Comparison of ENCODE assay signal across 11 mouse cellular contexts in genomic region chr4:53327382-53328165, GRCm38 (mm10).
DNase-seq lines count a peak whose midpoint lies in the region; ATAC-seq and TF ChIP-seq lines count a peak whose summit lies in the region.
"Had no signal": no experiment of that assay in that cellular context is flagged by ENCODE, and none has a peak within 500 bp of the region (broad histone marks: within the 10 kb centered on the region; RNA-seq: fewer than 3 reads in every experiment).

No protein-coding gene starts in this region.

- H3K27ac ChIP-seq in embryonic facial prominence, embryonic 12.5 days = 0 out of 2 replicates have a peak overlapping the region, but pooled peaks have one; percentile 23
- H3K27ac ChIP-seq in embryonic facial prominence, embryonic 10.5 days (replicated peaks) = no peak overlapping the region
- H3K27ac ChIP-seq in kidney, adult 2 months (ENCODE audit: insufficient read depth, low read depth, low read length) = no peak overlapping the region
- no peak overlapping the region for H3K27ac ChIP-seq in limb, embryonic 14.5 days (replicated peaks; ENCODE audit: low read depth, low read length)
- H3K27ac ChIP-seq in liver, embryonic 11.5 days (ENCODE audit: low read depth, low read length) = no peak overlapping the region
- H3K27ac ChIP-seq: kidney, postnatal 0 days had no signal

- no peak for TF ChIP-seq POLR2A in kidney, adult 2 months (IDR thresholded peaks at IDR 0.05; ENCODE audit: low read depth, low read length)
- TF ChIP-seq POLR2A in limb, embryonic 14.5 days (IDR thresholded peaks at IDR 0.05; ENCODE audit: borderline replicate concordance, extremely low read depth, insufficient read depth, insufficient read length) = no peak

- H3K4me3 ChIP-seq in embryonic facial prominence, embryonic 12.5 days = no peak overlapping the region
- H3K4me3 ChIP-seq in embryonic facial prominence, embryonic 10.5 days = no peak overlapping the region
- no peak overlapping the region for H3K4me3 ChIP-seq in kidney, adult 2 months (ENCODE audit: insufficient read depth, low read depth, low read length)
- H3K4me3 ChIP-seq in limb, embryonic 14.5 days (replicated peaks; ENCODE audit: low read length) = no peak overlapping the region
- no peak overlapping the region for H3K4me3 ChIP-seq in liver, embryonic 11.5 days (ENCODE audit: low read depth, low read length)

- H3K27me3 ChIP-seq in embryonic facial prominence, embryonic 12.5 days = no peaks in the 10 kb centered on the region
- H3K27me3 ChIP-seq in embryonic facial prominence, embryonic 10.5 days (replicated peaks; ENCODE audit: low read depth, poor library complexity, severe bottlenecking) = no peaks in the 10 kb centered on the region
- H3K27me3 ChIP-seq in kidney, adult 2 months (replicated peaks; ENCODE audit: control insufficient read depth, insufficient read depth, low read length) = no peaks in the 10 kb centered on the region
- H3K27me3 ChIP-seq in limb, embryonic 14.5 days (ENCODE audit: control insufficient read depth, insufficient read depth, low read length) = no peaks in the 10 kb centered on the region
- no peaks in the 10 kb centered on the region for H3K27me3 ChIP-seq in liver, embryonic 11.5 days (replicated peaks; ENCODE audit: control insufficient read depth, insufficient read depth, low read length)

- ATAC-seq in embryonic facial prominence, embryonic 12.5 days (ENCODE audit: insufficient number of reproducible peaks, insufficient read depth, low FRiP score, low TSS enrichment) = no peak
- ATAC-seq in limb, embryonic 14.5 days (ENCODE audit: low FRiP score, low read depth) = peak; percentile 62; the same call in 1 of the 2 replicates
- no peak for ATAC-seq in liver, embryonic 11.5 days (replicated peaks; ENCODE audit: low FRiP score)

- H3K36me3 ChIP-seq in embryonic facial prominence, embryonic 12.5 days = no peaks in the 10 kb centered on the region
- H3K36me3 ChIP-seq in embryonic facial prominence, embryonic 10.5 days (replicated peaks) = no peaks in the 10 kb centered on the region
- H3K36me3 ChIP-seq in kidney, adult 2 months (ENCODE audit: control insufficient read depth, insufficient read depth, low read length) = no peaks in the 10 kb centered on the region
- no peaks in the 10 kb centered on the region for H3K36me3 ChIP-seq in limb, embryonic 14.5 days (ENCODE audit: control insufficient read depth, insufficient read depth, low read length)
- no peaks in the 10 kb centered on the region for H3K36me3 ChIP-seq in liver, embryonic 11.5 days (ENCODE audit: control insufficient read depth, insufficient read depth, low read length)

- no peak overlapping the region for H3K9ac ChIP-seq in embryonic facial prominence, embryonic 12.5 days
- no peak overlapping the region for H3K9ac ChIP-seq in limb, embryonic 14.5 days (ENCODE audit: low read depth, low read length, severe bottlenecking)
- H3K9ac ChIP-seq in liver, embryonic 11.5 days (ENCODE audit: low read depth, low read length) = no peak overlapping the region

- no peak overlapping the region for H3K4me2 ChIP-seq in embryonic facial prominence, embryonic 12.5 days (replicated peaks)
- no peak overlapping the region for H3K4me2 ChIP-seq in limb, embryonic 14.5 days (replicated peaks; ENCODE audit: low read depth, low read length, severe bottlenecking)
- H3K4me2 ChIP-seq in liver, embryonic 11.5 days = no peak overlapping the region

- TF ChIP-seq CTCF in kidney, adult 2 months (conservative IDR thresholded peaks at IDR 0.05; ENCODE audit: insufficient read depth, insufficient read length, low read depth, low read length) = no peak

- no peak for DNase-seq in embryonic facial prominence, embryonic 10.5 days (ENCODE audit: low spot score)
- peak; percentile 21 for DNase-seq in kidney, adult 2 months
- DNase-seq in kidney, postnatal 25 days = no peak
- DNase-seq in Muller cell, postnatal 12 days (ENCODE audit: inconsistent ontology term) = peak; percentile 71
- peak; percentile 63 for DNase-seq in limb, embryonic 14.5 days (ENCODE audit: low spot score)
- DNase-seq in liver, embryonic 11.5 days (ENCODE audit: low spot score) = no peak
- DNase-seq in spleen, adult 18-20 months = no peak
- DNase-seq: heart, postnatal 14 days; lung, postnatal 10 days had no signal

- 65% methylated on average over 7 of the region's 7 CpGs for WGBS in embryonic facial prominence, embryonic 12.5 days
- WGBS in embryonic facial prominence, embryonic 10.5 days = 70% methylated on average over 7 of the region's 7 CpGs
- 65% methylated on average over 7 of the region's 7 CpGs for WGBS in kidney, adult 2 months
- WGBS in limb, embryonic 14.5 days = 58% methylated on average over 7 of the region's 7 CpGs
- 70% methylated on average over 7 of the region's 7 CpGs for WGBS in liver, embryonic 11.5 days

- H3K9me3 ChIP-seq in embryonic facial prominence, embryonic 12.5 days = no peaks in the 10 kb centered on the region
- H3K9me3 ChIP-seq in embryonic facial prominence, embryonic 10.5 days = no peaks in the 10 kb centered on the region
- no peaks in the 10 kb centered on the region for H3K9me3 ChIP-seq in limb, embryonic 14.5 days (ENCODE audit: control insufficient read depth, low read length)
- H3K9me3 ChIP-seq in liver, embryonic 11.5 days (ENCODE audit: control insufficient read depth, low read length) = no peaks in the 10 kb centered on the region

- H3K4me1 ChIP-seq in embryonic facial prominence, embryonic 12.5 days = peaks cover 7% of the 10 kb centered on the region; the same call in 1 of the 2 replicates
- H3K4me1 ChIP-seq in embryonic facial prominence, embryonic 10.5 days = peaks cover 6% of the 10 kb centered on the region; the same call in 1 of the 2 replicates
- no peaks in the 10 kb centered on the region for H3K4me1 ChIP-seq in kidney, adult 2 months (ENCODE audit: control insufficient read depth, insufficient read depth, low read length)
- H3K4me1 ChIP-seq in limb, embryonic 14.5 days (ENCODE audit: control insufficient read depth, insufficient read depth, low read length) = peaks cover 6% of the 10 kb centered on the region; the same call in 1 of the 2 replicates
- no peaks in the 10 kb centered on the region for H3K4me1 ChIP-seq in liver, embryonic 11.5 days (replicated peaks; ENCODE audit: control insufficient read depth, insufficient read depth, low read length)

Comparison
In these comparisons a context has a peak if more than half of its experiments do, and no peak if none do; other contexts are left out.
1. DNase-seq: peak in kidney, adult 2 months (single experiment), Muller cell, postnatal 12 days (single experiment) and limb, embryonic 14.5 days (single experiment); none in embryonic facial prominence, embryonic 10.5 days (single experiment), kidney, postnatal 25 days (0 of 2), liver, embryonic 11.5 days (single experiment) and spleen, adult 18-20 months (0 of 2).